Mouse (Mus musculus) heart, postnatal 0 days (tissue): ENCODE results near the gene Gm9507. TPM values are rescaled to one million over a fixed set of nuclear protein-coding genes. Genes with fewer than 3 reads are reported as not detected.

Experiments used
- ATAC-seq: fragments of 200-750 bp; cut with Nextera tagmentation; 2 replicates; pipeline ENCODE4 v1.8.0; 2017; ENCODE audit warnings: low read depth, moderate number of reproducible peaks, moderate library complexity; ENCODE audit not compliant: insufficient read depth
- DNase-seq: peaks from one replicate; pipeline ENCODE4 v3.0.0-alpha.2; 2016; ENCODE audit warnings: low spot score
- H3K27ac ChIP-seq: fragments of 300-500 bp; sonication (generic); 2 replicates; pipeline ENCODE4 v1.5.1; 2014; ENCODE audit warnings: low read depth, mild to moderate bottlenecking
- H3K27me3 ChIP-seq: fragments of 300-500 bp; sonication (generic); 2 replicates; pipeline ENCODE4 v1.6.1; 2014; ENCODE audit warnings: low read length, mixed read lengths; ENCODE audit not compliant: control insufficient read depth, insufficient read depth
- H3K36me3 ChIP-seq: fragments of 300-500 bp; sonication (generic); replicated peaks from 2 replicates; pipeline ENCODE4 v1.6.1; 2014; ENCODE audit warnings: low read length, mixed read lengths; ENCODE audit not compliant: control insufficient read depth, insufficient read depth
- H3K4me1 ChIP-seq: fragments of 300-500 bp; sonication (generic); 2 replicates; pipeline ENCODE4 v1.6.1; 2014; ENCODE audit warnings: antibody characterized with exemption; ENCODE audit not compliant: control insufficient read depth, insufficient read depth
- H3K4me2 ChIP-seq: fragments of 300-500 bp; sonication (generic); 2 replicates; pipeline ENCODE4 v1.6.1; 2014; ENCODE audit warnings: low read depth, mild to moderate bottlenecking, low read length, moderate library complexity
- H3K4me3 ChIP-seq: fragments of 300-500 bp; sonication (generic); 2 replicates; pipeline ENCODE4 v1.5.1; 2014; ENCODE audit warnings: low read depth, low read length
- H3K9ac ChIP-seq: fragments of 300-500 bp; sonication (generic); replicated peaks from 2 replicates; pipeline ENCODE4 v1.6.1; 2014; ENCODE audit warnings: low read depth, low read length, mixed read lengths
- H3K9me3 ChIP-seq: fragments of 300-500 bp; sonication (generic); replicated peaks from 2 replicates; pipeline ENCODE4 v1.6.1; 2016; ENCODE audit warnings: low read length; ENCODE audit not compliant: control insufficient read depth
- CTCF ChIP-seq: IDR thresholded peaks from 2 replicates; pipeline ENCODE4 v1.5.1; 2016; ENCODE audit warnings: antibody characterized with exemption, control low read depth, low read depth
- EP300 ChIP-seq: IDR thresholded peaks from 2 replicates; pipeline ENCODE4 v1.6.1; 2016; ENCODE audit warnings: antibody characterized with exemption, low read depth
- WGBS: fragments of 180-500 bp; shearing (Covaris S2); extraction: QIAGEN DNeasy Blood & Tissue Kit; methylation state at CpG from one replicate; pipeline ENCODE4 v1.1.7; 2014; 5-methylcytosine and 5-hydroxymethylcytosine counted together
- polyA plus RNA-seq: library from polyadenylated mRNA; unstranded; fragments of >200 nt; fragmentation: Nextera tagmentation; extraction: Ambion mirVana; gene quantifications from 2 replicates; pipeline ENCODE4 v1.2.1, GENCODE M21; 2015
- total RNA-seq: library from RNA; depleted of rRNA; stranded (reverse); fragments of >200 nt; gene quantifications from 2 replicates; pipeline ENCODE4 v1.2.3, GENCODE M21; 2014; ENCODE audit warnings: low replicate concordance; rRNA removed

Gm9507 gene
- total RNA-seq (not detected in 2 replicates), polyA plus RNA-seq (not detected in 2 replicates)

DNA sequence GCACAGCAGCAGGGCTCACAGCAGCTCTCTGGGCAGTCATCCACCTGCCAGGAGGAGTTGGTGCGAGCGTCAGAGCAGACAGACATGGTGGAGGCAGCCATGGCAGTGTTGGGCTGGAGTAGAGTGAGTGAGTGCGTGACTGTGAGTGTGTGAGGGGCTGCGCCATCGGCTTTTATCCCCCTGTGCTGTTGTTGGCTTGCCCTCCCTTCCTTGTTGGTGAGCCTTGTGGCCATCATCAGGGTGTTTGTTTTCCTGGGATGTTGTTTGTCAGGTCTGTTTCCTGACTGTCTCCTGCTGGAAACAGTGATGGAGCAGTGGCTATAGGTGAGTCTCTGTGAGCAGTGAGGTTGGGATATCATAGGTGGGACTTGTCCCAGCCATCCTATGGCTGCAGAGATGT, at the start of gene Gm9507:
Gene Gm9507, minus strand, starts transcription at position 101 of the 400 bp plus-strand sequence.
- Histone ChIP-seq H3K4me1 (no peaks in the 10 kb centered on the region), H3K9ac (no peak within 1 kb of the TSS), H3K36me3 (no peaks in the 10 kb centered on the region), H3K27me3 (no peaks in the 10 kb centered on the region), H3K9me3 (no peaks in the 10 kb centered on the region), H3K4me2 (no peak within 1 kb of the TSS), H3K4me3 (no peak within 1 kb of the TSS), H3K27ac (no peak within 1 kb of the TSS)
- DNase-seq (no peak), ATAC-seq (no peak)
- 64% methylated on average over 5 of the region's 5 CpGs for WGBS
- TF ChIP-seq CTCF (no peak), EP300 (no peak)

DNA sequence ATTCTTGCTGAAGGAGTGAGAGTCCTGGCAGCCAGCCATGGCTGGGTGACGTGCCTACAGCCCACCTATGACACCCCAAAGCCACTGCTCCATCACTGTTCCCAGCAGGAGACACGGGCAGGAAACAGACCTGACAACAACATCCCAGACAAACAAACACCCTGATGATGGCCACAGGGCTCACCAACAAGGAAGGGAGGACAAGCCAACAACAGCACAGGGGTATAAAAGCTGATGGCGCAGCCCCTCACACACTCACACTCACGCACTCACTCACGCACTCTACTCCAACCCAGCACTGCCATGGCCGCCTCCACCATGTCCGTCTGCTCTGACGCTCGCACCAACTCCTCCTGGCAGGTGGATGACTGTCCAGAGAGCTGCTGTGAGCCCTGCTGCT, 40.9 kb upstream of the Gm9507 start, which contains the start of gene Gm10318:
Gene Gm10318, plus strand, starts transcription at position 301 of the 400 bp plus-strand sequence.
- H3K36me3 ChIP-seq, result no peaks in the 10 kb centered on the region
- no peaks in the 10 kb centered on the region for H3K9me3 ChIP-seq
- no peak within 1 kb of the TSS for H3K9ac ChIP-seq
- 47% methylated on average over 9 of the region's 9 CpGs for WGBS
- no peaks in the 10 kb centered on the region for H3K4me1 ChIP-seq
- DNase-seq (no peak), ATAC-seq (no peak)
- no peak within 1 kb of the TSS for H3K27ac ChIP-seq
- H3K4me2 ChIP-seq, result no peak within 1 kb of the TSS
- no peaks in the 10 kb centered on the region for H3K27me3 ChIP-seq
- H3K4me3 ChIP-seq, result no peak within 1 kb of the TSS
- TF ChIP-seq CTCF, result no peak
- no peak for TF ChIP-seq EP300

DNA sequence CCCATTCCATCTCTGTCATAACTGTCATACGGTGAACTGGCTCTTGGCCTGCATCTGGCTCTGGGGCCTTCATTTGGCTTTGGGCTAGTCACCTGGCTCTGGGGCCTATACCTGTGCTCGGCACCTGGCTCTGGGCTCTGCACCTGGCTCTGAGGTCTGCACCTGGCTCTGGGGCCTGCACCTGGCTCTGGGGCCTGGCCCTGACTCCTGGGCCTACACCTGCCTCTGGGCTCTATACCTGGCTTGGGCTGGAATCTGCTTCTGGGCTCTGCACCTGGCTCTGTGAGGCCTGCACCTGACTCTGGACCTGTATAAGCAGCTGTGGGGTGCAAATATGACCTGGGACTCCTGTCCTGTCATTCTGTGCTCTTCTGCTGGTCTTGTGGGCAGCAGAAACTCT, 35.9 kb upstream of the Gm9507 start:
- no peak overlapping the region for H3K4me3 ChIP-seq
- H3K4me1 ChIP-seq, result no peaks in the 10 kb centered on the region
- H3K9me3 ChIP-seq, result 0 out of 2 replicates have a peak, but pooled peaks cover 15% of the 10 kb centered on the region
- no peak overlapping the region for H3K9ac ChIP-seq
- H3K27ac ChIP-seq, result no peak overlapping the region
- DNase-seq (no peak), ATAC-seq (no peak)
- no peak overlapping the region for H3K4me2 ChIP-seq
- no peaks in the 10 kb centered on the region for H3K27me3 ChIP-seq
- WGBS, result 69% methylated on average over 2 of the region's 2 CpGs
- TF ChIP-seq CTCF (no peak), EP300 (no peak)
- H3K36me3 ChIP-seq, result no peaks in the 10 kb centered on the region

DNA sequence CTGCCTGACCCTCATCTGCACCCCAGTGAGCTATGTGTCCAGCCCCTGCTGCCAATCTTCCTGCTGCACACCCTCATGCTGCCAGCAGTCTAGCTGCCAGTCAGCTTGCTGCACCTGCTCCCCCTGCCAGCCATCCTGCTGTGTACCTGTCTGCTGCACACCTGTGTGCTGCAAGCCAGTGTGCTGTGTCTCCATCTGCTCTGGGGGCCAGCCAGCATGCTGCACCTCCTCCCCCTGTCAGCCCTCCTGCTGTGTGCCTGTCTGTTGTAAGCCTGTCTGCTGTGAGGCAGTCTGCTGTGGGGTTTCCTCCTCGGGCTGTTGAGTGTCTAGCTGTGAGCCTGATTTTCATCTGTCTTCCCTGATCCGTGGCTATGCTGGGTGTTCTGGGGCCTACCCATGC, 35.3 kb upstream of the Gm9507 start:
- H3K4me1 ChIP-seq, result no peaks in the 10 kb centered on the region
- H3K9ac ChIP-seq, result no peak overlapping the region
- H3K27me3 ChIP-seq, result no peaks in the 10 kb centered on the region
- WGBS, result 24% methylated on average over 2 of the region's 2 CpGs
- H3K9me3 ChIP-seq, result 0 out of 2 replicates have a peak, but pooled peaks cover 15% of the 10 kb centered on the region
- DNase-seq (no peak), ATAC-seq (no peak)
- TF ChIP-seq CTCF (no peak), EP300 (no peak)
- no peak overlapping the region for H3K27ac ChIP-seq
- H3K4me2 ChIP-seq, result no peak overlapping the region
- H3K36me3 ChIP-seq, result no peaks in the 10 kb centered on the region
- H3K4me3 ChIP-seq, result no peak overlapping the region

DNA sequence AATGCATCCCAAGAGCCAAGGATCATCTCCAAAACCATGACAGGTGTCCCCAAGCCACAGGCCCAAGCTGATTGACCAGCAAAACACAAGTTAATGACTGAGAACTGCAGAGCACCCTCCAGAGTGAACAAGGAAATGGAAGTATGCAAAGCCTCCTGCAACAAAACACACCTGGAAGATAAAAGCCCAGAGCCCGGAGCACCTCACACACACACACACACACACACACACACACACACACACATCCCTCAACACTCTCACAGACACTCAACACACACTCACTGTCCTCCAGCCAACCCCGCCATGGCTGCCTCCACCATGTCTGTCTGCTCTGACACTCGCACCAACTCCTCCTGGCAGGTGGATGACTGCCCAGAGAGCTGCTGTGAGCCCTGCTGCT, 34.9 kb upstream of the Gm9507 start, which contains the start of gene Gm36176:
Gene Gm36176, plus strand, starts transcription at position 301 of the 400 bp plus-strand sequence.
- Histone ChIP-seq H3K36me3 (no peaks in the 10 kb centered on the region), H3K4me3 (no peak within 1 kb of the TSS), H3K9ac (no peak within 1 kb of the TSS), H3K4me2 (no peak within 1 kb of the TSS), H3K27ac (no peak within 1 kb of the TSS), H3K4me1 (no peaks in the 10 kb centered on the region), H3K27me3 (no peaks in the 10 kb centered on the region), H3K9me3 (0 out of 2 replicates have a peak, but pooled peaks cover 15% of the 10 kb centered on the region)
- 62% methylated on average over 3 of the region's 3 CpGs for WGBS
- TF ChIP-seq EP300, result no peak
- TF ChIP-seq CTCF, result no peak
- DNase-seq, result no peak
- no peak for ATAC-seq

DNA sequence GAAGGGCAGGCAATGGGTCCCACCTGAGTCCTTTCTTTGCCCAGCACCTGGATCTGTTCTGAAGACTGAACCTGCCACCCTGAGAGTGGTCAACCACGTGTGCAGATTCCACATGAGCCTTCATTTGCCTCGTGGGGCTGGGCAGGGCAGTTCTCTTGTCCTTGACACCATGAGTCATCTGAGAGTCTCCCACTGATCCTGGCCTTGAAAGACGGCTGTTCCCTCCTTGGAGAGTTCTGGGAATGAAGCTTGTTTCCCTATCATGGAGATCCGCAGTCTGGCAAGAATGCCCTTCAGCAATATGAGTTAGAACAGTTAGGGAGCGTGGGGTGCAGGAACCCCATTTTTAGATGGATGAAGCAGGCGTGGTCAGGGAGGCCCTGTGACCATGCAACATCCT, 27.4 kb upstream of the Gm9507 start:
- Histone ChIP-seq H3K9ac (no peak overlapping the region), H3K4me2 (no peak overlapping the region), H3K27ac (no peak overlapping the region), H3K9me3 (0 out of 2 replicates have a peak, but pooled peaks cover 11% of the 10 kb centered on the region), H3K4me3 (no peak overlapping the region), H3K4me1 (no peaks in the 10 kb centered on the region), H3K36me3 (no peaks in the 10 kb centered on the region), H3K27me3 (no peaks in the 10 kb centered on the region)
- no peak for DNase-seq
- TF ChIP-seq CTCF (no peak), EP300 (no peak)
- ATAC-seq, result no peak
- 60% methylated on average over 6 of the region's 6 CpGs for WGBS
